Mouse (Mus musculus): Measurements from ENCODE around the gene Olfr975.
"Not testable (repeated sequence)": the region's sequence is repeated elsewhere in the genome, so short reads cannot be mapped to it uniquely, and the experiment has no call there.

Gene Olfr975

GRCm38 (mm10) chr9:39951946-39952345, at the start of gene Olfr975:
Gene Olfr975, minus strand, starts transcription at chr9:39952046.
- no peak for DNase-seq (ENCODE audit: low read depth, low spot score)

GRCm38 (mm10) chr9:39991813-39992212, 40.0 kb upstream of the Olfr975 start, which contains the start of gene Olfr978:
Gene Olfr978, plus strand, starts transcription at chr9:39992113.
- no peak for DNase-seq (ENCODE audit: low read depth, low spot score)

- DNase-seq (ENCODE audit: low read depth, low spot score) = not testable (repeated sequence)
Measured at GRCm38 (mm10) chr9:39976581-39977145, 24.8 kb upstream of the Olfr975 start.

- not testable (repeated sequence) for DNase-seq (ENCODE audit: low read depth, low spot score)
Measured at GRCm38 (mm10) chr9:39961033-39961432, 9.2 kb upstream of the Olfr975 start, which contains the start of gene Olfr976. Gene Olfr976, minus strand, starts transcription at chr9:39961133.

GRCm38 (mm10) chr9:39937201-39937600, 14.6 kb downstream of the Olfr975 start, which contains the start of gene Olfr974:
Gene Olfr974, plus strand, starts transcription at chr9:39937501.
- no peak for DNase-seq (ENCODE audit: low read depth, low spot score)

- DNase-seq (ENCODE audit: low read depth, low spot score) = not testable (repeated sequence)
Measured at GRCm38 (mm10) chr9:39928837-39929236, 23.0 kb downstream of the Olfr975 start.

GRCm38 (mm10) chr9:39927975-39928836, 23.6 kb downstream of the Olfr975 start:
- DNase-seq (ENCODE audit: low read depth, low spot score) = not testable (repeated sequence)

- DNase-seq (ENCODE audit: low read depth, low spot score) = no peak
Measured at GRCm38 (mm10) chr9:39909939-39910338, 41.9 kb downstream of the Olfr975 start.

GRCm38 (mm10) chr9:39907036-39907435, 44.8 kb downstream of the Olfr975 start, which contains the start of gene Olfr229:
Gene Olfr229, plus strand, starts transcription at chr9:39907336.
- no peak for DNase-seq (ENCODE audit: low read depth, low spot score)

GRCm38 (mm10) chr9:39905106-39905505, 46.7 kb downstream of the Olfr975 start:
- DNase-seq (ENCODE audit: low read depth, low spot score) = no peak

Measured in WW6 (cell line).